In the genomic region with DNA sequence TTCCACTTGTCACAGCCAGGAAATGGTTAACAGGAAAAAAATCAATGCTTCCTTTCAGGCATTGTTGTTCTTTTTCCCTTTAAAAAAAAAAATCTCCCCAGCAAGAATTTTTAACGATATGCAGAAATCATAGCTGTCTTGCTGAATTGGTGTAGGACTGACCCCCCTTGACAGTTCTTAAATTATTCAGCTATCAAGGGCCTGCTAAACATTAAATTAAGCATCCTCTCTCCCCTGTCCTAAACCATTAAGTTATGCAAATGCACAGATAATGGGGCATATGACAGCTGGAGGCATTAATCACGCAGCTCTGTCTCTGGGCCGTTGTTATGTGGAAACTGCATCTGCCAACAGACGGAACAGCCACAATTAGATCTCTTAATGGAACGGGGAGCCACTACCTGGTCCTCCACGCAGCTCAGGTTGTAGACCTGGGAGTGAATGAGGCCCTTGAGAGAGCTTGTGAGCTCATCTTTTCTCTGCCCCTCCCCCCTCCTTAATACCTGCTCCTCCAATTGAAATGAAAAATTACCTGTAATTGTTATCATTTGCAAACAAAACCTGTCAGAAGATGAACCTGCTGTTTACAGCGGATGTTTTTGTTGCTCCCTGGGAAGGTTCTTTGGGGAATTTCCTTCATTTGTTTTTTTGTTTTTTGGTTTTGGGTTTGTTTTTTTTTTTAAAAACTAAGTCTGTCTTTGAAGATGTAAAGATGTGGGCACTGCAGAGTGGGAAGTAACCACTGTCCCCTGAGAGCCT, we compare ENCODE assay signal across 8 mouse cellular contexts.
DNase-seq lines count a peak whose midpoint lies in the region; ATAC-seq and TF ChIP-seq lines count a peak whose summit lies in the region.

No protein-coding gene starts in this region.

- H3K9me3 ChIP-seq in forebrain, embryonic 11.5 days (ENCODE audit: control insufficient read depth, low read length) = no peaks in the 10 kb centered on the region
- no peaks in the 10 kb centered on the region for H3K9me3 ChIP-seq in forebrain, embryonic 10.5 days
- H3K9me3 ChIP-seq in stomach, embryonic 15.5 days = no peaks in the 10 kb centered on the region
- no peaks in the 10 kb centered on the region for H3K9me3 ChIP-seq in stomach, postnatal 0 days (ENCODE audit: control insufficient read depth, low read length)

- H3K4me3 ChIP-seq in forebrain, embryonic 11.5 days (ENCODE audit: low read depth, low read length) = no peak overlapping the region
- no peak overlapping the region for H3K4me3 ChIP-seq in forebrain, embryonic 10.5 days
- no peak overlapping the region for H3K4me3 ChIP-seq in stomach, embryonic 15.5 days (replicated peaks)
- H3K4me3 ChIP-seq in stomach, postnatal 0 days (ENCODE audit: low read depth, low read length) = no peak overlapping the region

- peak; percentile 52 for DNase-seq in forebrain, embryonic 11.5 days (ENCODE audit: low spot score)
- no peak for DNase-seq in forebrain, embryonic 10.5 days (ENCODE audit: extremely low spot score, low spot score)
- DNase-seq in stomach, postnatal 0 days (ENCODE audit: low spot score) = no peak
- peak; percentile 7 for DNase-seq in liver
- DNase-seq in testis, postnatal 10 days (ENCODE audit: low spot score) = no peak
- no peak for DNase-seq in left cerebral cortex, postnatal 25 days (ENCODE audit: low spot score in 2 of 2)

- H3K9ac ChIP-seq in forebrain, embryonic 11.5 days (ENCODE audit: low read length) = no peak overlapping the region
- no peak overlapping the region for H3K9ac ChIP-seq in stomach, embryonic 15.5 days
- H3K9ac ChIP-seq in stomach, postnatal 0 days (ENCODE audit: low read length) = no peak overlapping the region

- 26% methylated on average over 7 of the region's 7 CpGs for WGBS in forebrain, embryonic 11.5 days
- WGBS in forebrain, embryonic 10.5 days = 46% methylated on average over 7 of the region's 7 CpGs
- WGBS in stomach, embryonic 15.5 days = 13% methylated on average over 7 of the region's 7 CpGs
- WGBS in stomach, postnatal 0 days = 17% methylated on average over 7 of the region's 7 CpGs

- peak overlapping the region; percentile 57 for H3K27ac ChIP-seq in forebrain, embryonic 11.5 days (ENCODE audit: low read depth, low read length)
- H3K27ac ChIP-seq in forebrain, embryonic 10.5 days = no peak overlapping the region
- H3K27ac ChIP-seq in stomach, embryonic 15.5 days = no peak overlapping the region
- H3K27ac ChIP-seq in stomach, postnatal 0 days (replicated peaks) = no peak overlapping the region

- H3K4me1 ChIP-seq in forebrain, embryonic 11.5 days (replicated peaks; ENCODE audit: control insufficient read depth, insufficient read depth, low read length) = peaks cover 13% of the 10 kb centered on the region; the same call in 1 of the 2 replicates
- H3K4me1 ChIP-seq in forebrain, embryonic 10.5 days = peaks cover 28% of the 10 kb centered on the region
- H3K4me1 ChIP-seq in stomach, embryonic 15.5 days = no peaks in the 10 kb centered on the region
- no peaks in the 10 kb centered on the region for H3K4me1 ChIP-seq in stomach, postnatal 0 days (replicated peaks; ENCODE audit: control insufficient read depth, insufficient read depth)

- no peak for TF ChIP-seq EP300 in stomach, postnatal 0 days (optimal IDR thresholded peaks at IDR 0.05)

- no peaks in the 10 kb centered on the region for H3K27me3 ChIP-seq in forebrain, embryonic 11.5 days (ENCODE audit: control insufficient read depth, insufficient read depth, low read length)
- peaks cover 25% of the 10 kb centered on the region; the same call in 1 of the 2 replicates for H3K27me3 ChIP-seq in forebrain, embryonic 10.5 days (ENCODE audit: poor library complexity, severe bottlenecking)
- no peaks in the 10 kb centered on the region for H3K27me3 ChIP-seq in stomach, embryonic 15.5 days (replicated peaks)
- H3K27me3 ChIP-seq in stomach, postnatal 0 days (ENCODE audit: control insufficient read depth, insufficient read depth, low read length) = no peaks in the 10 kb centered on the region

- no peak for TF ChIP-seq CTCF in stomach, postnatal 0 days (IDR thresholded peaks at IDR 0.05; ENCODE audit: low read depth)

- intact Hi-C loops in left cerebral cortex, postnatal 25 days (cut with DNase I) = no loop called here

- peak; percentile 85 for ATAC-seq in forebrain, embryonic 11.5 days (replicated peaks; ENCODE audit: low FRiP score)
- ATAC-seq in stomach, embryonic 15.5 days (ENCODE audit: insufficient read depth, low FRiP score, low read depth) = no peak
- ATAC-seq in stomach, postnatal 0 days (ENCODE audit: low FRiP score, low TSS enrichment) = no peak
- no peak for ATAC-seq in activated CD4-positive, CD25-positive, alpha-beta regulatory T cell, adult 4 months

- H3K4me2 ChIP-seq in forebrain, embryonic 11.5 days (ENCODE audit: low read depth, low read length, severe bottlenecking) = 0 out of 2 replicates have a peak overlapping the region, but pooled peaks have one; percentile 8
- H3K4me2 ChIP-seq in stomach, embryonic 15.5 days = 0 out of 2 replicates have a peak overlapping the region, but pooled peaks have one; percentile 10
- no peak overlapping the region for H3K4me2 ChIP-seq in stomach, postnatal 0 days (replicated peaks; ENCODE audit: low read depth)

- H3K36me3 ChIP-seq in forebrain, embryonic 11.5 days (ENCODE audit: control insufficient read depth, insufficient read depth, low read length) = no peaks in the 10 kb centered on the region
- no peaks in the 10 kb centered on the region for H3K36me3 ChIP-seq in forebrain, embryonic 10.5 days (replicated peaks)
- no peaks in the 10 kb centered on the region for H3K36me3 ChIP-seq in stomach, embryonic 15.5 days
- H3K36me3 ChIP-seq in stomach, postnatal 0 days (ENCODE audit: control insufficient read depth, insufficient read depth, low read length) = no peaks in the 10 kb centered on the region

Comparison
In these comparisons a context has a peak if more than half of its experiments do, and no peak if none do; other contexts are left out.
1. DNase-seq: peak in forebrain, embryonic 11.5 days (single experiment) and liver (single experiment); none in forebrain, embryonic 10.5 days (single experiment), stomach, postnatal 0 days (single experiment), testis, postnatal 10 days (single experiment) and left cerebral cortex, postnatal 25 days (0 of 2).